Mouse (Mus musculus) neural tube, embryonic 15.5 days (tissue): ENCODE measurements at regions not wholly inside any gene's neighbourhood (a gene's known extent, or its start where the extent isn't known, plus 50 kb on each side); places are given as distances from the start of the nearest gene placed in this dataset.

Source experiments
- ATAC-seq: fragments of 200-750 bp; cut with Nextera tagmentation; 2 replicates; pipeline ENCODE4 v1.8.0; 2017; ENCODE audit warnings: mild to moderate bottlenecking, moderate TSS enrichment, moderate library complexity; ENCODE audit not compliant: low FRiP score
- H3K27ac ChIP-seq: fragments of 300-500 bp; sonication (generic); replicated peaks from 2 replicates; pipeline ENCODE4 v1.5.1; 2015; ENCODE audit warnings: mild to moderate bottlenecking, inconsistent platforms
- H3K27me3 ChIP-seq: fragments of 300-500 bp; sonication (generic); replicated peaks from 2 replicates; pipeline ENCODE4 v1.6.1; 2015; ENCODE audit warnings: inconsistent platforms
- H3K36me3 ChIP-seq: fragments of 300-500 bp; sonication (generic); 2 replicates; pipeline ENCODE4 v1.6.1; 2015; ENCODE audit warnings: inconsistent platforms
- H3K4me1 ChIP-seq: fragments of 300-500 bp; sonication (generic); 2 replicates; pipeline ENCODE4 v1.6.1; 2015; ENCODE audit warnings: inconsistent platforms
- H3K4me2 ChIP-seq: fragments of 300-500 bp; sonication (generic); 2 replicates; pipeline ENCODE4 v1.6.1; 2015; ENCODE audit warnings: inconsistent platforms, mild to moderate bottlenecking, moderate library complexity
- H3K4me3 ChIP-seq: fragments of 300-500 bp; sonication (generic); replicated peaks from 2 replicates; pipeline ENCODE4 v1.5.1; 2015; ENCODE audit warnings: mild to moderate bottlenecking, inconsistent platforms
- H3K9ac ChIP-seq: fragments of 300-500 bp; sonication (generic); replicated peaks from 2 replicates; pipeline ENCODE4 v1.6.1; 2015; ENCODE audit warnings: mild to moderate bottlenecking, inconsistent platforms
- H3K9me3 ChIP-seq: fragments of 300-500 bp; sonication (generic); replicated peaks from 2 replicates; pipeline ENCODE4 v1.6.1; 2016; ENCODE audit warnings: inconsistent platforms
- WGBS: fragments of 180-500 bp; shearing (Covaris S2); methylation state at CpG from one replicate; pipeline ENCODE4 v1.1.7; 2015; ENCODE audit warnings: mixed read lengths; 5-methylcytosine and 5-hydroxymethylcytosine counted together

GRCm38 (mm10) chr13:55954346-55954745, 118.4 kb upstream of the Pitx1 start:
- H3K4me1 ChIP-seq, result no peaks in the 10 kb centered on the region
- WGBS, result 79% methylated on average over 6 of the region's 6 CpGs
- no peak overlapping the region for H3K9ac ChIP-seq
- no peaks in the 10 kb centered on the region for H3K36me3 ChIP-seq
- peaks cover 10% of the 10 kb centered on the region; the same call in 1 of the 2 replicates for H3K27me3 ChIP-seq
- no peak overlapping the region for H3K27ac ChIP-seq
- H3K4me3 ChIP-seq, result no peak overlapping the region
- no peaks in the 10 kb centered on the region for H3K9me3 ChIP-seq
- H3K4me2 ChIP-seq, result no peak overlapping the region
- no peak for ATAC-seq

GRCm38 (mm10) chr13:55953426-55953825, 117.4 kb upstream of the Pitx1 start:
- 92% methylated on average over 2 of the region's 2 CpGs for WGBS
- Histone ChIP-seq H3K4me3 (no peak overlapping the region), H3K36me3 (no peaks in the 10 kb centered on the region)

GRCm38 (mm10) chr13:55950773-55951172, 114.8 kb upstream of the Pitx1 start:
- Histone ChIP-seq H3K4me3 (no peak overlapping the region), H3K27me3 (no peaks in the 10 kb centered on the region), H3K9ac (no peak overlapping the region), H3K36me3 (no peaks in the 10 kb centered on the region), H3K4me2 (no peak overlapping the region), H3K9me3 (no peaks in the 10 kb centered on the region), H3K4me1 (no peaks in the 10 kb centered on the region), H3K27ac (no peak overlapping the region)
- ATAC-seq, result no peak
- 84% methylated on average over 6 of the region's 6 CpGs for WGBS

More at GRCm38 (mm10) chr13:55953426-55953825, 117.4 kb upstream of the Pitx1 start:
- H3K9me3 ChIP-seq, result no peaks in the 10 kb centered on the region
- H3K27me3 ChIP-seq, result peaks cover 6% of the 10 kb centered on the region; the same call in 1 of the 2 replicates
- no peak overlapping the region for H3K27ac ChIP-seq
- H3K9ac ChIP-seq, result no peak overlapping the region
- H3K4me2 ChIP-seq, result no peak overlapping the region
- no peak for ATAC-seq
- H3K4me1 ChIP-seq, result no peaks in the 10 kb centered on the region

- H3K4me1 ChIP-seq, result no peaks in the 10 kb centered on the region
- H3K9me3 ChIP-seq, result no peaks in the 10 kb centered on the region
- H3K36me3 ChIP-seq, result no peaks in the 10 kb centered on the region
- H3K27ac ChIP-seq, result no peak overlapping the region
- WGBS, result 74% methylated on average over 9 of the region's 9 CpGs
- no peak overlapping the region for H3K9ac ChIP-seq
- H3K27me3 ChIP-seq, result no peaks in the 10 kb centered on the region
- H3K4me2 ChIP-seq, result no peak overlapping the region
- ATAC-seq, result no peak
- H3K4me3 ChIP-seq, result no peak overlapping the region
Measured at GRCm38 (mm10) chr13:55948591-55948990, 112.6 kb upstream of the Pitx1 start.

GRCm38 (mm10) chr13:55948144-55948543, 112.2 kb upstream of the Pitx1 start:
- H3K4me2 ChIP-seq, result no peak overlapping the region
- H3K4me3 ChIP-seq, result no peak overlapping the region
- ATAC-seq, result no peak
- 56% methylated on average over 2 of the region's 2 CpGs for WGBS
- no peaks in the 10 kb centered on the region for H3K9me3 ChIP-seq
- no peaks in the 10 kb centered on the region for H3K27me3 ChIP-seq
- no peak overlapping the region for H3K27ac ChIP-seq
- no peak overlapping the region for H3K9ac ChIP-seq
- H3K4me1 ChIP-seq, result no peaks in the 10 kb centered on the region
- no peaks in the 10 kb centered on the region for H3K36me3 ChIP-seq

- no peak for ATAC-seq
- Histone ChIP-seq H3K36me3 (no peaks in the 10 kb centered on the region), H3K4me1 (no peaks in the 10 kb centered on the region), H3K9me3 (no peaks in the 10 kb centered on the region), H3K27ac (no peak overlapping the region), H3K9ac (no peak overlapping the region), H3K27me3 (no peaks in the 10 kb centered on the region), H3K4me3 (no peak overlapping the region), H3K4me2 (no peak overlapping the region)
- 91% methylated on average over 9 of the region's 9 CpGs for WGBS
Measured at GRCm38 (mm10) chr13:55937417-55937816, 101.4 kb upstream of the Pitx1 start.

GRCm38 (mm10) chr13:55937000-55937399, 101.0 kb upstream of the Pitx1 start:
- ATAC-seq, result no peak
- H3K36me3 ChIP-seq, result no peaks in the 10 kb centered on the region
- 93% methylated on average over 9 of the region's 9 CpGs for WGBS
- no peaks in the 10 kb centered on the region for H3K9me3 ChIP-seq
- no peak overlapping the region for H3K4me3 ChIP-seq
- H3K4me2 ChIP-seq, result no peak overlapping the region
- H3K27ac ChIP-seq, result no peak overlapping the region
- no peaks in the 10 kb centered on the region for H3K4me1 ChIP-seq
- H3K9ac ChIP-seq, result no peak overlapping the region
- H3K27me3 ChIP-seq, result no peaks in the 10 kb centered on the region

GRCm38 (mm10) chr13:55930637-55931036, 94.6 kb upstream of the Pitx1 start:
- H3K9me3 ChIP-seq, result no peaks in the 10 kb centered on the region
- H3K4me1 ChIP-seq, result no peaks in the 10 kb centered on the region
- no peak overlapping the region for H3K9ac ChIP-seq
- H3K27me3 ChIP-seq, result no peaks in the 10 kb centered on the region
- H3K36me3 ChIP-seq, result no peaks in the 10 kb centered on the region
- no peak overlapping the region for H3K27ac ChIP-seq
- whole genome bisulfite sequencing, result 78% methylated on average over 11 of the region's 11 CpGs
- H3K4me2 ChIP-seq, result no peak overlapping the region
- H3K4me3 ChIP-seq, result no peak overlapping the region
- no peak for ATAC-seq

- Histone ChIP-seq H3K4me2 (no peak overlapping the region), H3K9me3 (no peaks in the 10 kb centered on the region), H3K27ac (no peak overlapping the region), H3K9ac (no peak overlapping the region), H3K36me3 (no peaks in the 10 kb centered on the region), H3K4me1 (no peaks in the 10 kb centered on the region), H3K27me3 (peaks cover 4% of the 10 kb centered on the region), H3K4me3 (no peak overlapping the region)
- no peak for ATAC-seq
- 20% methylated on average over 6 of the region's 6 CpGs for WGBS
Measured at GRCm38 (mm10) chr13:55929814-55930213, 93.8 kb upstream of the Pitx1 start.

GRCm38 (mm10) chr13:55923505-55924136, 87.6 kb upstream of the Pitx1 start:
- H3K27me3 ChIP-seq, result peaks cover 9% of the 10 kb centered on the region
- no peaks in the 10 kb centered on the region for H3K9me3 ChIP-seq
- no peak overlapping the region for H3K27ac ChIP-seq
- 14% methylated on average over 7 of the region's 7 CpGs for WGBS
- no peaks in the 10 kb centered on the region for H3K36me3 ChIP-seq
- ATAC-seq, result no peak
- H3K9ac ChIP-seq, result no peak overlapping the region
- H3K4me3 ChIP-seq, result no peak overlapping the region
- H3K4me1 ChIP-seq, result peaks cover 5% of the 10 kb centered on the region
- H3K4me2 ChIP-seq, result peak overlapping the region; percentile 31

GRCm38 (mm10) chr13:55917316-55917715, 81.3 kb upstream of the Pitx1 start:
- Histone ChIP-seq H3K36me3 (no peaks in the 10 kb centered on the region), H3K4me3 (no peak overlapping the region), H3K27me3 (0 out of 2 replicates have a peak, but pooled peaks cover 3% of the 10 kb centered on the region), H3K9ac (no peak overlapping the region), H3K27ac (no peak overlapping the region), H3K4me2 (no peak overlapping the region), H3K9me3 (no peaks in the 10 kb centered on the region), H3K4me1 (peaks cover 4% of the 10 kb centered on the region; the same call in 1 of the 2 replicates)
- 95% methylated on average over 12 of the region's 12 CpGs for WGBS
- no peak for ATAC-seq

GRCm38 (mm10) chr13:55912271-55912711, 76.3 kb upstream of the Pitx1 start:
- Histone ChIP-seq H3K9ac (no peak overlapping the region), H3K4me2 (no peak overlapping the region), H3K27me3 (0 out of 2 replicates have a peak, but pooled peaks cover 3% of the 10 kb centered on the region), H3K27ac (no peak overlapping the region), H3K4me3 (no peak overlapping the region), H3K36me3 (no peaks in the 10 kb centered on the region), H3K9me3 (no peaks in the 10 kb centered on the region), H3K4me1 (peaks cover 6% of the 10 kb centered on the region; the same call in 1 of the 2 replicates)
- WGBS, result 53% methylated on average over 13 of the region's 13 CpGs
- no peak for ATAC-seq
